Mouse (Mus musculus) thymus, adult 2 months (tissue): ENCODE data around the gene Nup133.

ENCODE experiments used
- CTCF ChIP-seq: fragments of 200-500 bp; IDR thresholded peaks from 2 replicates; pipeline ENCODE4 v1.5.1; 2012; ENCODE audit warnings: mild to moderate bottlenecking, control low read depth, low read length, moderate library complexity, borderline replicate concordance; ENCODE audit not compliant: control insufficient read depth, poor library complexity, insufficient read depth; ENCODE audit errors: extremely low read depth
- POLR2A ChIP-seq: fragments of 200-500 bp; IDR thresholded peaks from 2 replicates; pipeline ENCODE4 v1.6.1; 2012; ENCODE audit warnings: mild to moderate bottlenecking, low read length, control low read depth, moderate library complexity; ENCODE audit not compliant: control insufficient read depth, poor library complexity, insufficient read depth; ENCODE audit errors: extremely low read depth

DNA sequence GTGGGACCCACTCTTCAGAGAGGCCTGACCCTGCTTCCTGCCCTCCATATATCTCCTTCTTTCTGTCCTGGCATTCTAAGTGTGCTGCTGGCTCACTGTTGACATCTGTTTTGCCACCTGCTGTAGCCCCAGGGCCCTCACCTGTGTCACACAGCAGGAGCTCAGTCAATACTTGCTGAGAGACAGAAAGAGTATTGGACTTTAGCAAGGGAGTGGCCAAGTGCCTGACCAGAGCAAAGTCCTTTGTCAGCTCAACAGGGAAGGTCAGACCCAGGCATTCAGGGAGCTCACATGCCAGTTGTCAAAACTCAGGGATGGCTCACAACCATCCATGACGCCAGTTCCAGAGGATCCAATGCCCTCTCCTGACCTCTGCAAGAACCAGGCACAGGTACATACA lies 24.4 kb upstream of the Nup133 start:
- TF ChIP-seq CTCF, result no peak
- no peak for TF ChIP-seq POLR2A
